Mouse (Mus musculus) C2C12 (cell line): ENCODE results near the gene Fbxw27. TPM values are rescaled to one million over a fixed set of nuclear protein-coding genes. Genes with fewer than 3 reads are reported as not detected.
"Not testable (repeated sequence)": the region's sequence is repeated elsewhere in the genome, so short reads cannot be mapped to it uniquely, and the experiment has no call there.

ENCODE experiments used
- H3K27me3 ChIP-seq: one replicate; pipeline ENCODE4 v1.6.1; 2011; ENCODE audit not compliant: control insufficient read depth, insufficient read depth, insufficient read length
- H3K36me3 ChIP-seq: one replicate; pipeline ENCODE4 v1.6.1; 2011; ENCODE audit not compliant: control insufficient read depth, insufficient read depth
- H3K4me3 ChIP-seq: one replicate; pipeline ENCODE4 v1.5.1; 2011; ENCODE audit warnings: mild to moderate bottlenecking, control low read depth; ENCODE audit not compliant: poor library complexity, insufficient read depth, severe bottlenecking
- H3K79me2 ChIP-seq: one replicate; pipeline ENCODE4 v1.6.1; 2011; ENCODE audit not compliant: control insufficient read depth, insufficient read depth
- H3K79me3 ChIP-seq: one replicate; pipeline ENCODE4 v1.6.1; 2011; ENCODE audit warnings: low read depth, control low read depth
- H3ac ChIP-seq: one replicate; pipeline ENCODE3; 2011; ENCODE audit warnings: low read depth; ENCODE audit not compliant: control insufficient read depth, insufficient read length
- CEBPB ChIP-seq: IDR thresholded peaks from one replicate; pipeline ENCODE4 v1.6.1; 2011; ENCODE audit warnings: low read depth, mild to moderate bottlenecking, control low read depth, moderate library complexity
- CTCF ChIP-seq: IDR thresholded peaks from one replicate; pipeline ENCODE4 v1.5.1; 2011; ENCODE audit not compliant: control insufficient read depth, insufficient read depth, insufficient read length
- FOSL1 ChIP-seq: IDR thresholded peaks from one replicate; pipeline ENCODE4 v1.8.0; 2011; ENCODE audit warnings: mild to moderate bottlenecking, low read length; ENCODE audit not compliant: poor library complexity, insufficient read depth, severe bottlenecking
- MAX ChIP-seq: IDR thresholded peaks from one replicate; pipeline ENCODE4 v1.6.1; 2011; ENCODE audit warnings: mild to moderate bottlenecking, control low read depth
- MYOD1 ChIP-seq: IDR thresholded peaks from one replicate; pipeline ENCODE4 v1.6.1; 2011; ENCODE audit warnings: low read depth; ENCODE audit not compliant: control insufficient read depth, insufficient read length
- MYOG ChIP-seq: IDR thresholded peaks from one replicate; pipeline ENCODE4 v1.6.1; 2011; ENCODE audit not compliant: control insufficient read depth, insufficient read length; ENCODE audit errors: extremely low read depth
- USF1 ChIP-seq: IDR thresholded peaks from one replicate; pipeline ENCODE4 v1.6.1; 2011; ENCODE audit warnings: low read depth, mild to moderate bottlenecking, control low read depth, moderate library complexity
- long read RNA-seq, 2 experiments: library from polyadenylated mRNA; unstranded; transcript quantifications; one replicate each; pipeline ENCODE4 v2.0.0; 2019 to 2020
- polyA plus RNA-seq: library from polyadenylated mRNA; unstranded; fragments of >200 nt; fragmentation: generic; extraction: Trizol; gene quantifications from one replicate; pipeline ENCODE4 v1.2.1, GENCODE M21; 2012; ENCODE audit warnings: missing spikeins

Gene Fbxw27
- polyA plus RNA-seq: not detected
- long read RNA-seq, experiment 1: 0 reads
- long read RNA-seq, experiment 2: 0 reads

DNA sequence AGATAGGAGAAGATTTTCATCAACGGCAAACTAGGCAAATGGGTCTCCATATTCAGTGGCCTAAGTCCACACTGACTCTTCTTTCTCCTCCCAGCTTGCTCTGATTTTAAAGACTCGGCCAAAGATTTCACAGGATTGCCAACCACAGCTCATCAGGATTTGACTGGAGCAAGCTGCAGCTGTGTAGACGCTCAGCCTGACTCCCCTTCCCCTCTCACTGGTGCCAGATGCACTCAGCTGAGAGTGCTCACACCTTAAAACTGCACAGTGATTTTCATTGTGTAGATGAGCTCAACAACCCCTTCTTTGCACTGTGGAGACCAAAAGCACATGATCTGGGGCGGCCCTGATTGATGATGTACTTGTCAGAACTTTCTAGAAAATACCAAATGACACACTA is at the start of gene Fbxw27:
Gene Fbxw27, minus strand, starts transcription at position 101 of the 400 bp plus-strand sequence.
- H3K79me3 ChIP-seq, H3K36me3 ChIP-seq, H3K27me3 ChIP-seq, H3K79me2 ChIP-seq, H3ac ChIP-seq, H3K4me3 ChIP-seq: not testable (repeated sequence)

DNA sequence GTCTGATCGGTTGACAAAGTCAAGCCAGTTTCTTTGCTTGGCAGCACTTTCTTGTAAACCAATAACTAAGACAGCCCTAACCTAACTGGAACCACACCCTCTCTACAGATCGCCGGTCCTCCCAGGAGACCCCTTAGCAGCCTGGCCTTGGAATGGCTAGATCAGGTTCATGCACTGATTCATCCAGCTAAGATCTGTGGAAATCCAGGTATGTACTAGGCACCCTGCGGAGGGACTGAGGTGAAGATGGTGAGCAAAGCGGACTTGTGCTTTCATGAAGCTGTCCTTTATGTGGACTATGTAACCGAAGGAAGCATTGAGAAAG is 42.6 kb upstream of the Fbxw27 start:
- peaks cover 17% of the 10 kb centered on the region for H3K79me2 ChIP-seq
- peak overlapping the region; percentile 49 for H3K4me3 ChIP-seq
- H3ac ChIP-seq: peak overlapping the region; percentile 9
- H3K79me3 ChIP-seq: no peaks in the 10 kb centered on the region
- TF ChIP-seq MYOG (no peak), MAX (no peak), USF1 (no peak), CEBPB (no peak), FOSL1 (no peak), MYOD1 (no peak), CTCF (no peak)
- H3K36me3 ChIP-seq: peaks cover 3% of the 10 kb centered on the region
- no peaks in the 10 kb centered on the region for H3K27me3 ChIP-seq

DNA sequence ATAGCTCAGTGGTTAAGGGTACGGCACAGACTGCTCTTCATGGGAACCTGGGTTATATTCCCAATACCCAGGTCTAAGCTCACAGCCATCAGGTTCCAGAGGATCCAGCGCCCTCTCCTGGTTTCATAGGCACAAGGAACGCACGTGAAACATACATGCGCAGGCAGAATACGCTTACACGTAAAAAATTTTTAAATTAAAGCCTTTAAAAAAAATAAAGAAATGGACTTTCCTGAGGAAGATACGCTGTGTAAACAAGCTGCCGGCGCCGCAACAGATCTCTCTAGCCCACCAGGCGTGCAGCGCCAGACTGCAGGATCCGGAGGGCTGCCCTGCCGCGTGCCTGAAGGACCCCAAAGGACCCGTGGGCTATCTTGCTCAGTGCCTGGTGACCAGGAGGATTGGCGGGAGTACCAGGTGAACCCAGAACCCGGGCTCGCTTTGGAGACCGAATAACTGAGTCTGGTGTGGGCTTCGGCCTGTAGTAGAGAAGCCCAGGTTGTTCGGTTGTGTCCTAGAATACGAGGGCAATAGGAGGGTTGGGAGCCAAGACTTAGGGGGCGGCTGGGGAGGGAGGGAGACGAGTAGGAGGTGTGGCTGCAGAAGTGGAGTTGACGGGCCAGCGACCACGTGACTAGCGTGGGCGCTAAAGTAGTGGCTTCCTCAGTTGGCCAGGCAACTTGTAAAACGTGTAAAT is 42.1 kb upstream of the Fbxw27 start, which contains the start of gene Nme6:
Gene Nme6, plus strand, starts transcription at position 359 of the 697 bp plus-strand sequence.
- Histone ChIP-seq H3K4me3 (peak within 1 kb of the TSS; percentile 49), H3K27me3 (no peaks in the 10 kb centered on the region), H3K79me3 (no peaks in the 10 kb centered on the region), H3K79me2 (peaks cover 17% of the 10 kb centered on the region), H3ac (peak within 1 kb of the TSS; percentile 72), H3K36me3 (peaks cover 3% of the 10 kb centered on the region)
- TF ChIP-seq USF1 (peak; percentile 91), FOSL1 (no peak), CTCF (peak; percentile 40), MAX (peak; percentile 98), CEBPB (no peak)

DNA sequence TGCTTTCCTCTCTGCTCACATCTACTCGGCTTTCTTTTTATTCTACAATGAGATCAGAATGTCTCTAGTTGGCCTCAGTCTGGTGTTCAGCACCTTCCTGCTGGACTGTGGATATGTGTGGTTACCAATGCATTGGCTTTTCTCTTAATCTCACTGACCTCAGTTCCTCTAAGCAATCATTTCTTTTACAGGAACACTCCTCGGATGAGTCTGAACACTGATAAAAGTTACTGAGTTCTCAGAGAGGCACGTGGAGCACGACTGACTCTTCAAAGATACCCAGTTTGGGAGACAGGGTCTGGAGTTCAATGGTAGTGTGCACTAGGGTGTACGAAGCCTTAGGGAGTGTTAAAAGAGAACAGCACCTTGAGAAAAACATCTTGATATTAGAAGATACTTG is 35.7 kb upstream of the Fbxw27 start:
- no peaks in the 10 kb centered on the region for H3K79me3 ChIP-seq
- no peak overlapping the region for H3ac ChIP-seq

DNA sequence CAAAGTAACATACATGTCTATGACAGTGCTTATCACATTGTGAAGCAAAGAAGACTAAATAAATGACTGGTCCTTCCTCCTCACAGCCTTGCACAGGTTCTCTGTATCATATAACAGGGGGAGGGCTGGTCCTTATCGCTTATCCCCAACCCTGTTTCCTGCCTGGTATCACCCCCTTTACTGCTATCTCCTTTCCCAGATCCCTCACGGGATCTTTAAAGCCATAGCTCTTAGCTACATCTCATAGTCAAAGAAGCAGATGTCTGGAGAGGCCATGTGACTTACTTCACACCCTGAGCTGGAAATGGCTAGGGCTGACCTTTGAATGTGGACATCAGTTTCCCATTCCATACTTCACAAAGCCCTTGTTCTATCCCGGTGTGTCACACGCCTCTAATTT is 35.3 kb upstream of the Fbxw27 start:
- Histone ChIP-seq H3K27me3 (no peaks in the 10 kb centered on the region), H3K4me3 (no peak overlapping the region), H3K36me3 (no peaks in the 10 kb centered on the region), H3K79me2 (no peaks in the 10 kb centered on the region), H3K79me3 (no peaks in the 10 kb centered on the region), H3ac (no peak overlapping the region)
- no peak for TF ChIP-seq MYOG
- TF ChIP-seq CTCF: no peak
- no peak for TF ChIP-seq MYOD1
- TF ChIP-seq CEBPB: no peak
- no peak for TF ChIP-seq USF1
- no peak for TF ChIP-seq MAX
- TF ChIP-seq FOSL1: no peak

More for the DNA sequence above, 35.7 kb upstream of the Fbxw27 start:
- no peaks in the 10 kb centered on the region for H3K36me3 ChIP-seq
- H3K27me3 ChIP-seq: no peaks in the 10 kb centered on the region
- H3K4me3 ChIP-seq: no peak overlapping the region
- TF ChIP-seq CEBPB: no peak
- no peak for TF ChIP-seq MYOD1
- no peak for TF ChIP-seq USF1
- TF ChIP-seq MAX: no peak
- TF ChIP-seq CTCF: no peak
- no peak for TF ChIP-seq MYOG
- no peak for TF ChIP-seq FOSL1
- no peaks in the 10 kb centered on the region for H3K79me2 ChIP-seq

DNA sequence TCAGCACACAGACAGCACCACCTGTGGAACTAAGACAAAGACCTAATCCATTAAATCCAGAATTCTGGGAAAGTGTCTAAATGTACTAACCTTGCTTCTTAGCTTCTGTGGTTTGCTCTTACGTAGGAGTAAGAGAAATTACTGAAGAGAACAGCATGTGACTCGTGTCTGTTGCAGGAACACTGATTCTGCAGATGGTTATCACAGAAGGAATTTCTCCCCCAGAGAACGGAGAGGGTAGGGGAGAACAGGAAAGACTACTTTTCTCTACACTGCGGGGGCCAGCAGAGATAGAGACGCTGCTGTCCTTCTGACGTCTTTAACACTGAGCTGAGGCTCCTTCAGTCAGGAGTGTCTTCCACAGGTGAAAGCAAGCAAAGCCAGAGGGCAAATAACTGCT is 25.9 kb upstream of the Fbxw27 start:
- no peak overlapping the region for H3K4me3 ChIP-seq
- no peaks in the 10 kb centered on the region for H3K79me2 ChIP-seq
- no peaks in the 10 kb centered on the region for H3K36me3 ChIP-seq
- no peak overlapping the region for H3ac ChIP-seq
- no peak for TF ChIP-seq CTCF
- TF ChIP-seq MYOG: no peak
- no peak for TF ChIP-seq MAX
- no peak for TF ChIP-seq FOSL1
- no peak for TF ChIP-seq CEBPB
- no peak for TF ChIP-seq MYOD1
- no peak for TF ChIP-seq USF1
- H3K79me3 ChIP-seq: no peaks in the 10 kb centered on the region
- H3K27me3 ChIP-seq: peaks cover 3% of the 10 kb centered on the region
